Mouse (Mus musculus): Measurements from ENCODE around the gene Pdzd2. TPM values are rescaled to one million over a fixed set of nuclear protein-coding genes. Genes with fewer than 3 reads are reported as not detected.

The Pdzd2 gene
- polyA plus RNA-seq, 1 experiment from 2014 or later, result 27.0 TPM

GRCm38 (mm10) chr15:12473596-12473995, 266.1 kb downstream of the Pdzd2 start:
- Histone ChIP-seq H3K27ac (ENCODE audit: low read length) (no peak overlapping the region), H3K9me3 (replicated peaks; ENCODE audit: control insufficient read depth, low read length) (no peaks in the 10 kb centered on the region), H3K27me3 (ENCODE audit: control insufficient read depth, insufficient read depth, low read length) (no peaks in the 10 kb centered on the region), H3K4me3 (replicated peaks; ENCODE audit: low read length) (no peak overlapping the region), H3K9ac (ENCODE audit: low read length) (no peak overlapping the region), H3K4me1 (ENCODE audit: control insufficient read depth, insufficient read depth, low read length) (0 out of 2 replicates have a peak, but pooled peaks cover 5% of the 10 kb centered on the region), H3K4me2 (ENCODE audit: low read depth, low read length) (no peak overlapping the region), H3K36me3 (ENCODE audit: control insufficient read depth, insufficient read depth, low read length) (no peaks in the 10 kb centered on the region)
- WGBS, result 78% methylated on average over 7 of the region's 7 CpGs
- no peak for ATAC-seq (ENCODE audit: insufficient read depth, low FRiP score)

- H3K9me3 ChIP-seq (replicated peaks; ENCODE audit: control insufficient read depth, low read length), result no peaks in the 10 kb centered on the region
- H3K4me2 ChIP-seq (ENCODE audit: low read depth, low read length), result no peak overlapping the region
- H3K4me1 ChIP-seq (ENCODE audit: control insufficient read depth, insufficient read depth, low read length), result 0 out of 2 replicates have a peak, but pooled peaks cover 5% of the 10 kb centered on the region
- no peak overlapping the region for H3K27ac ChIP-seq (ENCODE audit: low read length)
- 91% methylated on average over 4 of the region's 4 CpGs for WGBS
- no peak overlapping the region for H3K9ac ChIP-seq (ENCODE audit: low read length)
- ATAC-seq (ENCODE audit: insufficient read depth, low FRiP score), result no peak
- no peaks in the 10 kb centered on the region for H3K27me3 ChIP-seq (ENCODE audit: control insufficient read depth, insufficient read depth, low read length)
- no peak overlapping the region for H3K4me3 ChIP-seq (replicated peaks; ENCODE audit: low read length)
- H3K36me3 ChIP-seq (ENCODE audit: control insufficient read depth, insufficient read depth, low read length), result no peaks in the 10 kb centered on the region
Observed at GRCm38 (mm10) chr15:12472646-12473045, 267.1 kb downstream of the Pdzd2 start.

- Histone ChIP-seq H3K36me3 (ENCODE audit: control insufficient read depth, insufficient read depth, low read length) (no peaks in the 10 kb centered on the region), H3K9me3 (replicated peaks; ENCODE audit: control insufficient read depth, low read length) (no peaks in the 10 kb centered on the region), H3K4me1 (ENCODE audit: control insufficient read depth, insufficient read depth, low read length) (0 out of 2 replicates have a peak, but pooled peaks cover 5% of the 10 kb centered on the region), H3K27ac (ENCODE audit: low read length) (no peak overlapping the region), H3K4me3 (replicated peaks; ENCODE audit: low read length) (no peak overlapping the region), H3K4me2 (ENCODE audit: low read depth, low read length) (no peak overlapping the region), H3K9ac (ENCODE audit: low read length) (no peak overlapping the region), H3K27me3 (ENCODE audit: control insufficient read depth, insufficient read depth, low read length) (no peaks in the 10 kb centered on the region)
- ATAC-seq (ENCODE audit: insufficient read depth, low FRiP score), result no peak
- WGBS, result 49% methylated on average over 15 of the region's 15 CpGs
Observed at GRCm38 (mm10) chr15:12470900-12471838, 268.6 kb downstream of the Pdzd2 start.

GRCm38 (mm10) chr15:12468625-12469024, 271.1 kb downstream of the Pdzd2 start:
- Histone ChIP-seq H3K4me1 (ENCODE audit: control insufficient read depth, insufficient read depth, low read length) (0 out of 2 replicates have a peak, but pooled peaks cover 5% of the 10 kb centered on the region), H3K4me2 (ENCODE audit: low read depth, low read length) (no peak overlapping the region), H3K27me3 (ENCODE audit: control insufficient read depth, insufficient read depth, low read length) (no peaks in the 10 kb centered on the region), H3K36me3 (ENCODE audit: control insufficient read depth, insufficient read depth, low read length) (no peaks in the 10 kb centered on the region), H3K9ac (ENCODE audit: low read length) (no peak overlapping the region), H3K27ac (ENCODE audit: low read length) (no peak overlapping the region), H3K9me3 (replicated peaks; ENCODE audit: control insufficient read depth, low read length) (no peaks in the 10 kb centered on the region), H3K4me3 (replicated peaks; ENCODE audit: low read length) (no peak overlapping the region)
- ATAC-seq (ENCODE audit: insufficient read depth, low FRiP score), result no peak
- WGBS, result 79% methylated on average over 5 of the region's 5 CpGs

GRCm38 (mm10) chr15:12465748-12466147, 274.0 kb downstream of the Pdzd2 start:
- ATAC-seq (ENCODE audit: insufficient read depth, low FRiP score), result no peak
- no peak overlapping the region for H3K4me3 ChIP-seq (replicated peaks; ENCODE audit: low read length)
- no peak overlapping the region for H3K9ac ChIP-seq (ENCODE audit: low read length)
- H3K9me3 ChIP-seq (replicated peaks; ENCODE audit: control insufficient read depth, low read length), result no peaks in the 10 kb centered on the region
- no peak overlapping the region for H3K27ac ChIP-seq (ENCODE audit: low read length)
- no peaks in the 10 kb centered on the region for H3K36me3 ChIP-seq (ENCODE audit: control insufficient read depth, insufficient read depth, low read length)
- H3K4me2 ChIP-seq (ENCODE audit: low read depth, low read length), result no peak overlapping the region
- H3K27me3 ChIP-seq (ENCODE audit: control insufficient read depth, insufficient read depth, low read length), result no peaks in the 10 kb centered on the region
- H3K4me1 ChIP-seq (ENCODE audit: control insufficient read depth, insufficient read depth, low read length), result 0 out of 2 replicates have a peak, but pooled peaks cover under 1% of the 10 kb centered on the region
- 74% methylated on average over 8 of the region's 8 CpGs for WGBS

- no peak for ATAC-seq (ENCODE audit: insufficient read depth, low FRiP score)
- no peak overlapping the region for H3K27ac ChIP-seq (ENCODE audit: low read length)
- WGBS, result 37% methylated on average over 7 of the region's 7 CpGs
- H3K27me3 ChIP-seq (ENCODE audit: control insufficient read depth, insufficient read depth, low read length), result no peaks in the 10 kb centered on the region
- H3K36me3 ChIP-seq (ENCODE audit: control insufficient read depth, insufficient read depth, low read length), result no peaks in the 10 kb centered on the region
- H3K4me2 ChIP-seq (ENCODE audit: low read depth, low read length), result no peak overlapping the region
- no peak overlapping the region for H3K9ac ChIP-seq (ENCODE audit: low read length)
- 0 out of 2 replicates have a peak, but pooled peaks cover 8% of the 10 kb centered on the region for H3K4me1 ChIP-seq (ENCODE audit: control insufficient read depth, insufficient read depth, low read length)
- no peaks in the 10 kb centered on the region for H3K9me3 ChIP-seq (replicated peaks; ENCODE audit: control insufficient read depth, low read length)
- H3K4me3 ChIP-seq (replicated peaks; ENCODE audit: low read length), result no peak overlapping the region
Observed at GRCm38 (mm10) chr15:12456808-12457207, 282.9 kb downstream of the Pdzd2 start.

GRCm38 (mm10) chr15:12453343-12453742, 286.4 kb downstream of the Pdzd2 start:
- no peak overlapping the region for H3K9ac ChIP-seq (ENCODE audit: low read length)
- no peak overlapping the region for H3K4me2 ChIP-seq (ENCODE audit: low read depth, low read length)
- WGBS, result 93% methylated on average over 2 of the region's 2 CpGs
- H3K36me3 ChIP-seq (ENCODE audit: control insufficient read depth, insufficient read depth, low read length), result no peaks in the 10 kb centered on the region
- H3K4me3 ChIP-seq (replicated peaks; ENCODE audit: low read length), result no peak overlapping the region
- 0 out of 2 replicates have a peak, but pooled peaks cover 8% of the 10 kb centered on the region for H3K4me1 ChIP-seq (ENCODE audit: control insufficient read depth, insufficient read depth, low read length)
- no peaks in the 10 kb centered on the region for H3K9me3 ChIP-seq (replicated peaks; ENCODE audit: control insufficient read depth, low read length)
- H3K27me3 ChIP-seq (ENCODE audit: control insufficient read depth, insufficient read depth, low read length), result no peaks in the 10 kb centered on the region
- no peak overlapping the region for H3K27ac ChIP-seq (ENCODE audit: low read length)
- ATAC-seq (ENCODE audit: insufficient read depth, low FRiP score), result no peak

- H3K4me2 ChIP-seq (ENCODE audit: low read depth, low read length), result no peak overlapping the region
- WGBS, result 80% methylated on average over 6 of the region's 6 CpGs
- H3K27me3 ChIP-seq (ENCODE audit: control insufficient read depth, insufficient read depth, low read length), result no peaks in the 10 kb centered on the region
- H3K9ac ChIP-seq (ENCODE audit: low read length), result no peak overlapping the region
- H3K36me3 ChIP-seq (ENCODE audit: control insufficient read depth, insufficient read depth, low read length), result no peaks in the 10 kb centered on the region
- no peaks in the 10 kb centered on the region for H3K9me3 ChIP-seq (replicated peaks; ENCODE audit: control insufficient read depth, low read length)
- ATAC-seq (ENCODE audit: insufficient read depth, low FRiP score), result no peak
- H3K27ac ChIP-seq (ENCODE audit: low read length), result no peak overlapping the region
- H3K4me3 ChIP-seq (replicated peaks; ENCODE audit: low read length), result no peak overlapping the region
- peaks cover 11% of the 10 kb centered on the region for H3K4me1 ChIP-seq (ENCODE audit: control insufficient read depth, insufficient read depth, low read length)
Observed at GRCm38 (mm10) chr15:12452141-12452995, 287.4 kb downstream of the Pdzd2 start.

- H3K27ac ChIP-seq (ENCODE audit: low read length), result no peak overlapping the region
- 59% methylated on average over 4 of the region's 4 CpGs for WGBS
- no peaks in the 10 kb centered on the region for H3K27me3 ChIP-seq (ENCODE audit: control insufficient read depth, insufficient read depth, low read length)
- no peaks in the 10 kb centered on the region for H3K9me3 ChIP-seq (replicated peaks; ENCODE audit: control insufficient read depth, low read length)
- H3K36me3 ChIP-seq (ENCODE audit: control insufficient read depth, insufficient read depth, low read length), result no peaks in the 10 kb centered on the region
- H3K4me3 ChIP-seq (replicated peaks; ENCODE audit: low read length), result no peak overlapping the region
- peaks cover 16% of the 10 kb centered on the region for H3K4me1 ChIP-seq (ENCODE audit: control insufficient read depth, insufficient read depth, low read length)
- H3K9ac ChIP-seq (ENCODE audit: low read length), result no peak overlapping the region
- ATAC-seq (ENCODE audit: insufficient read depth, low FRiP score), result no peak
- no peak overlapping the region for H3K4me2 ChIP-seq (ENCODE audit: low read depth, low read length)
Observed at GRCm38 (mm10) chr15:12451448-12451847, 288.3 kb downstream of the Pdzd2 start.

Data from stomach, embryonic 16.5 days (tissue).